Mouse (Mus musculus) MEL (cell line): Measurements from ENCODE around the gene Afdn. TPM values are rescaled to one million over a fixed set of nuclear protein-coding genes. Genes with fewer than 3 reads are reported as not detected.

Experiments used
- DNase-seq: peaks from one replicate; pipeline ENCODE4 v3.0.0; 2011; ENCODE audit warnings: low read depth, low spot score
- H3K27ac ChIP-seq: 2 replicates; pipeline ENCODE4 v1.5.1; 2012; ENCODE audit warnings: low read depth, mild to moderate bottlenecking, control low read depth, low read length, moderate library complexity; ENCODE audit not compliant: control insufficient read depth
- H3K27me3 ChIP-seq, 2 experiments: fragments of 150-350 bp in 1 of 2; sonication (generic) in 1 of 2; 2 replicates each; pipeline ENCODE4 v1.6.1; 2012; ENCODE audit warnings: low read length in 2 of 2, mild to moderate bottlenecking in 2 of 2, improper control_type of control experiment in 1 of 2, moderate library complexity in 1 of 2; ENCODE audit not compliant: insufficient read depth in 2 of 2, control insufficient read depth in 1 of 2
- H3K36me3 ChIP-seq, 2 experiments: 2 replicates each; pipeline ENCODE4 v1.6.1; 2012 to 2014; ENCODE audit warnings: low read length in 2 of 2, improper control_type of control experiment in 1 of 2, inconsistent platforms in 1 of 2, mild to moderate bottlenecking in 1 of 2; ENCODE audit not compliant: insufficient read depth in 2 of 2, control insufficient read depth in 1 of 2
- H3K4me1 ChIP-seq, 2 experiments: fragments of 150-350 bp in 1 of 2; sonication (generic) in 1 of 2; 2 replicates each; pipeline ENCODE4 v1.6.1; 2012; ENCODE audit warnings: low read length in 2 of 2, improper control_type of control experiment in 1 of 2, mild to moderate bottlenecking in 1 of 2; ENCODE audit not compliant: insufficient read depth in 2 of 2, control insufficient read depth in 1 of 2
- H3K4me3 ChIP-seq, 2 experiments: fragments of 150-350 bp in 1 of 2; sonication (generic) in 1 of 2; 2 replicates each; pipeline ENCODE4 v1.5.1; 2012; ENCODE audit warnings: low read depth in 2 of 2, low read length in 2 of 2, mild to moderate bottlenecking in 2 of 2, moderate library complexity in 2 of 2, control low read depth in 1 of 2, improper control_type of control experiment in 1 of 2; ENCODE audit not compliant: control insufficient read depth in 1 of 2, insufficient read depth in 1 of 2
- H3K79me2 ChIP-seq: 2 replicates; pipeline ENCODE4 v1.6.1; 2012; ENCODE audit warnings: mild to moderate bottlenecking, low read length, moderate library complexity; ENCODE audit not compliant: control insufficient read depth, poor library complexity, insufficient read depth
- H3K9ac ChIP-seq: 2 replicates; pipeline ENCODE4 v1.6.1; 2012; ENCODE audit warnings: low read depth, mild to moderate bottlenecking, control low read depth, low read length, moderate library complexity; ENCODE audit not compliant: control insufficient read depth, poor library complexity, severe bottlenecking
- H3K9me3 ChIP-seq: fragments of 150-350 bp; sonication (generic); replicated peaks from 2 replicates; pipeline ENCODE4 v1.6.1; 2012; ENCODE audit warnings: mild to moderate bottlenecking, low read length, improper control_type of control experiment, moderate library complexity; ENCODE audit not compliant: insufficient read depth
- BHLHE40 ChIP-seq: IDR thresholded peaks from 2 replicates; pipeline ENCODE4 v1.6.1; 2012; ENCODE audit warnings: low read depth, mild to moderate bottlenecking, inconsistent platforms, low read length, improper control_type of control experiment, borderline replicate concordance
- E2F4 ChIP-seq: IDR thresholded peaks from 2 replicates; pipeline ENCODE4 v1.6.1; 2011; ENCODE audit warnings: low read depth, low read length, improper control_type of control experiment, borderline replicate concordance
- ELF1 ChIP-seq: IDR thresholded peaks from 2 replicates; pipeline ENCODE4 v1.6.1; 2014; ENCODE audit warnings: low read depth, mild to moderate bottlenecking, inconsistent platforms, low read length, improper control_type of control experiment, moderate library complexity
- EP300 ChIP-seq, 2 experiments: IDR thresholded peaks; 2 replicates each; pipeline ENCODE4 v1.6.1; 2011; ENCODE audit warnings: improper control_type of control experiment in 2 of 2, low read length in 2 of 2, low read depth in 1 of 2, mild to moderate bottlenecking in 1 of 2
- ETS1 ChIP-seq: IDR thresholded peaks from 2 replicates; pipeline ENCODE4 v1.6.1; 2012; ENCODE audit warnings: low read depth, mild to moderate bottlenecking, inconsistent platforms, low read length, improper control_type of control experiment, moderate library complexity
- GATA1 ChIP-seq: IDR thresholded peaks from 2 replicates; pipeline ENCODE4 v1.6.1; 2011; ENCODE audit warnings: low read depth, low read length, improper control_type of control experiment
- JUND ChIP-seq: IDR thresholded peaks from 2 replicates; pipeline ENCODE4 v1.6.1; 2011; ENCODE audit warnings: low read depth, mild to moderate bottlenecking, improper control_type of control experiment, low read length
- MAZ ChIP-seq: IDR thresholded peaks from 2 replicates; pipeline ENCODE4 v1.6.1; 2012; ENCODE audit warnings: low read depth, mild to moderate bottlenecking, inconsistent platforms, low read length, improper control_type of control experiment
- MEF2A ChIP-seq: IDR thresholded peaks from 2 replicates; pipeline ENCODE4 v1.6.1; 2014; ENCODE audit warnings: low read depth, mild to moderate bottlenecking, inconsistent platforms, low read length, improper control_type of control experiment; ENCODE audit not compliant: poor library complexity, insufficient replicate concordance, severe bottlenecking; ENCODE audit errors: extremely low read depth
- MYC ChIP-seq: IDR thresholded peaks from 2 replicates; pipeline ENCODE4 v1.6.1; 2011; ENCODE audit warnings: low read depth, mild to moderate bottlenecking, low read length, improper control_type of control experiment, moderate library complexity
- NRF1 ChIP-seq: IDR thresholded peaks from 2 replicates; pipeline ENCODE4 v1.6.1; 2014; ENCODE audit warnings: low read depth, mild to moderate bottlenecking, inconsistent platforms, low read length, improper control_type of control experiment, moderate library complexity; ENCODE audit not compliant: poor library complexity, insufficient read depth, severe bottlenecking
- POLR2AphosphoS2 ChIP-seq: IDR thresholded peaks from 2 replicates; pipeline ENCODE4 v1.6.1; 2011; ENCODE audit warnings: low read length, improper control_type of control experiment
- POLR2AphosphoS5 ChIP-seq: IDR thresholded peaks from 2 replicates; pipeline ENCODE4 v1.6.1; 2012; ENCODE audit warnings: low read depth, borderline replicate concordance, mild to moderate bottlenecking, inconsistent platforms, low read length, moderate library complexity, mixed read lengths
- RAD21 ChIP-seq: IDR thresholded peaks from 2 replicates; pipeline ENCODE4 v1.6.1; 2011; ENCODE audit warnings: mild to moderate bottlenecking, low read depth, low read length, improper control_type of control experiment
- SIN3A ChIP-seq: IDR thresholded peaks from 2 replicates; pipeline ENCODE4 v1.6.1; 2012; ENCODE audit warnings: low read length, improper control_type of control experiment, inconsistent platforms
- SMC3 ChIP-seq: IDR thresholded peaks from 2 replicates; pipeline ENCODE4 v1.6.1; 2011; ENCODE audit warnings: low read depth, low read length, improper control_type of control experiment
- TAL1 ChIP-seq: IDR thresholded peaks from 2 replicates; pipeline ENCODE4 v1.6.1; 2012; ENCODE audit warnings: mild to moderate bottlenecking, inconsistent platforms, low read length, moderate library complexity, mixed read lengths
- UBTF ChIP-seq: IDR thresholded peaks from 2 replicates; pipeline ENCODE4 v1.6.1; 2012; ENCODE audit warnings: low read depth, mild to moderate bottlenecking, inconsistent platforms, low read length, improper control_type of control experiment, moderate library complexity, borderline replicate concordance; ENCODE audit not compliant: insufficient read depth
- USF2 ChIP-seq, 2 experiments: IDR thresholded peaks; 2 replicates each; pipeline ENCODE4 v1.6.1; 2011 to 2012; ENCODE audit warnings: improper control_type of control experiment in 2 of 2, low read length in 2 of 2, borderline replicate concordance in 1 of 2, inconsistent platforms in 1 of 2, low read depth in 1 of 2, mild to moderate bottlenecking in 1 of 2; ENCODE audit not compliant: insufficient read depth in 1 of 2
- ZC3H11A ChIP-seq: IDR thresholded peaks from 2 replicates; pipeline ENCODE4 v1.6.1; 2012; ENCODE audit warnings: low read depth, mild to moderate bottlenecking, inconsistent platforms, low read length, improper control_type of control experiment
- ZNF384 ChIP-seq: IDR thresholded peaks from 2 replicates; pipeline ENCODE4 v1.6.1; 2012; ENCODE audit warnings: low read depth, mild to moderate bottlenecking, inconsistent platforms, low read length, improper control_type of control experiment
- polyA plus RNA-seq, 2 experiments: library from polyadenylated mRNA; stranded (reverse) in 1 of 2; unstranded in 1 of 2; fragments of >175 nt in 1 of 2; fragments of >200 nt in 1 of 2; gene quantifications; 2 replicates each; pipeline versions ENCODE4 v1.2.1 to v1.2.4; 2012; ENCODE audit warnings: low replicate concordance in 2 of 2, low read depth in 1 of 2; ENCODE audit not compliant: insufficient read length in 2 of 2, insufficient read depth in 1 of 2, missing spikeins in 1 of 2
- total RNA-seq: library from RNA; depleted of rRNA; stranded (reverse); fragments of 300-350 nt; gene quantifications from 2 replicates; pipeline ENCODE4 v1.2.3, GENCODE M21; 2012

Gene Afdn
- total and polyA plus RNA-seq, 3 experiments, result 0.39 TPM; not detected in 1

- Histone ChIP-seq H3K27ac (no peak overlapping the region), H3K27me3 (no peaks in the 10 kb centered on the region), H3K9ac (no peak overlapping the region), H3K4me1 (no peaks in the 10 kb centered on the region), H3K9me3 (no peaks in the 10 kb centered on the region), H3K79me2 (no peaks in the 10 kb centered on the region), H3K36me3 (no peaks in the 10 kb centered on the region), H3K4me3 (no peak overlapping the region)
- no peak for DNase-seq
- TF ChIP-seq MYC, result no peak
- TF ChIP-seq NRF1, result no peak
- no peak for TF ChIP-seq MEF2A
- no peak for TF ChIP-seq POLR2AphosphoS2
- TF ChIP-seq SMC3, result no peak
- no peak for TF ChIP-seq TAL1
- no peak for TF ChIP-seq USF2 (IDR thresholded peaks at IDR 0.05; ENCODE audit: borderline replicate concordance in 1 of 2, insufficient read depth in 1 of 2, low read depth in 1 of 2, low read length in 2 of 2)
- no peak for TF ChIP-seq BHLHE40
- no peak for TF ChIP-seq SIN3A
- no peak for TF ChIP-seq E2F4
These were observed 20.4 kb upstream of the Afdn start for GRCm38 (mm10) chr17:13739981-13740380.

DNA sequence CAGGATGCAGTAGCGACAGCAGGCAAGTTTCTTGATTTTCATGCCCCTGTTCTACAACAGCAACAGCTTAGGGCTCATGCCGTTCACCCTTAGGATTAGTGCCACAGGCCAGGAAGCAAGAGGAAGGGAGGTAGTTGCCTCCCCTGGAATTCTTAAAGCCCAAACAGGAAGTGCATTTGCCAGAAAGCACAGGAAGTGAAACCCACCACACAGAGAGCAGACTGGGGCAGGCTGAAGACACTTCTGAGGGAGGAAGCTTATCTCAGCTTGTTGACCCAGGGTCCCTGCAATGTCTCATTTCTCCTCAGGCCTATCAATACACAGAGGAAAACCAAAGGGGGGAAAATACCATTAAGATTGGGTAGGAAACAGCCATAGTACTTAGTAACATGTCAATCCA is 19.5 kb upstream of the Afdn start:
- no peaks in the 10 kb centered on the region for H3K36me3 ChIP-seq

More for the DNA sequence above, 19.5 kb upstream of the Afdn start:
- Histone ChIP-seq H3K4me3 (no peak overlapping the region), H3K27ac (no peak overlapping the region), H3K9ac (no peak overlapping the region), H3K27me3 (no peaks in the 10 kb centered on the region), H3K4me1 (no peaks in the 10 kb centered on the region), H3K9me3 (no peaks in the 10 kb centered on the region), H3K79me2 (no peaks in the 10 kb centered on the region)
- no peak for TF ChIP-seq NRF1
- TF ChIP-seq SMC3, result no peak
- TF ChIP-seq ETS1, result no peak
- TF ChIP-seq USF2 (IDR thresholded peaks at IDR 0.05; ENCODE audit: borderline replicate concordance in 1 of 2, insufficient read depth in 1 of 2, low read depth in 1 of 2, low read length in 2 of 2), result no peak
- TF ChIP-seq BHLHE40, result no peak
- no peak for TF ChIP-seq RAD21
- no peak for TF ChIP-seq ZNF384
- TF ChIP-seq POLR2AphosphoS2, result no peak
- TF ChIP-seq MAZ, result no peak
- TF ChIP-seq ZC3H11A, result no peak
- no peak for TF ChIP-seq POLR2AphosphoS5
- no peak for TF ChIP-seq E2F4
- no peak for TF ChIP-seq MEF2A
- no peak for TF ChIP-seq ELF1
- TF ChIP-seq EP300 (IDR thresholded peaks at IDR 0.05; ENCODE audit: low read depth in 1 of 2, low read length in 2 of 2), result no peak
- TF ChIP-seq UBTF, result no peak
- TF ChIP-seq JUND, result no peak
- TF ChIP-seq GATA1, result no peak
- no peak for TF ChIP-seq TAL1
- no peak for DNase-seq
